Mouse (Mus musculus) neural tube, embryonic 15.5 days (tissue): Measurements from ENCODE around the gene Snx19. TPM values are rescaled to one million over a fixed set of nuclear protein-coding genes. Genes with fewer than 3 reads are reported as not detected.
A peak's percentile ranks its signal among the peaks of the same experiment; 100 is the strongest.

Experiments used
- ATAC-seq: fragments of 200-750 bp; cut with Nextera tagmentation; 2 replicates; pipeline ENCODE4 v1.8.0; 2017; ENCODE audit warnings: mild to moderate bottlenecking, moderate TSS enrichment, moderate library complexity; ENCODE audit not compliant: low FRiP score
- H3K27ac ChIP-seq: fragments of 300-500 bp; sonication (generic); replicated peaks from 2 replicates; pipeline ENCODE4 v1.5.1; 2015; ENCODE audit warnings: mild to moderate bottlenecking, inconsistent platforms
- H3K27me3 ChIP-seq: fragments of 300-500 bp; sonication (generic); replicated peaks from 2 replicates; pipeline ENCODE4 v1.6.1; 2015; ENCODE audit warnings: inconsistent platforms
- H3K36me3 ChIP-seq: fragments of 300-500 bp; sonication (generic); 2 replicates; pipeline ENCODE4 v1.6.1; 2015; ENCODE audit warnings: inconsistent platforms
- H3K4me1 ChIP-seq: fragments of 300-500 bp; sonication (generic); 2 replicates; pipeline ENCODE4 v1.6.1; 2015; ENCODE audit warnings: inconsistent platforms
- H3K4me2 ChIP-seq: fragments of 300-500 bp; sonication (generic); 2 replicates; pipeline ENCODE4 v1.6.1; 2015; ENCODE audit warnings: inconsistent platforms, mild to moderate bottlenecking, moderate library complexity
- H3K4me3 ChIP-seq: fragments of 300-500 bp; sonication (generic); replicated peaks from 2 replicates; pipeline ENCODE4 v1.5.1; 2015; ENCODE audit warnings: mild to moderate bottlenecking, inconsistent platforms
- H3K9ac ChIP-seq: fragments of 300-500 bp; sonication (generic); replicated peaks from 2 replicates; pipeline ENCODE4 v1.6.1; 2015; ENCODE audit warnings: mild to moderate bottlenecking, inconsistent platforms
- H3K9me3 ChIP-seq: fragments of 300-500 bp; sonication (generic); replicated peaks from 2 replicates; pipeline ENCODE4 v1.6.1; 2016; ENCODE audit warnings: inconsistent platforms
- WGBS: fragments of 180-500 bp; shearing (Covaris S2); methylation state at CpG from one replicate; pipeline ENCODE4 v1.1.7; 2015; ENCODE audit warnings: mixed read lengths; 5-methylcytosine and 5-hydroxymethylcytosine counted together
- polyA plus RNA-seq: library from polyadenylated mRNA; unstranded; fragments of >200 nt; fragmentation: Nextera tagmentation; extraction: Ambion mirVana; gene quantifications from 2 replicates; pipeline ENCODE4 v1.2.1, GENCODE M21; 2015

Snx19 gene
- polyA plus RNA-seq, 1 experiment from 2014 or later = 21.9 TPM

GRCm38 (mm10) chr9:30445232-30446085 lies 18.6 kb downstream of the Snx19 start:
- 72% methylated on average over 14 of the region's 14 CpGs for WGBS
- H3K27me3 ChIP-seq = no peaks in the 10 kb centered on the region
- no peak overlapping the region for H3K4me3 ChIP-seq
- H3K4me1 ChIP-seq = peaks cover 4% of the 10 kb centered on the region; the same call in 1 of the 2 replicates
- ATAC-seq = peak; percentile 76
- no peak overlapping the region for H3K27ac ChIP-seq
- peaks cover 46% of the 10 kb centered on the region for H3K36me3 ChIP-seq
- no peak overlapping the region for H3K4me2 ChIP-seq
- no peak overlapping the region for H3K9ac ChIP-seq
- no peaks in the 10 kb centered on the region for H3K9me3 ChIP-seq

- Histone ChIP-seq H3K36me3 (peaks cover 39% of the 10 kb centered on the region), H3K9me3 (no peaks in the 10 kb centered on the region), H3K4me1 (peaks cover 4% of the 10 kb centered on the region; the same call in 1 of the 2 replicates), H3K9ac (no peak overlapping the region), H3K27ac (no peak overlapping the region), H3K27me3 (no peaks in the 10 kb centered on the region), H3K4me3 (no peak overlapping the region), H3K4me2 (no peak overlapping the region)
- ATAC-seq = no peak
- 100% methylated on average over 1 of the region's 1 CpGs for WGBS
Measured at GRCm38 (mm10) chr9:30446126-30446525, 19.2 kb downstream of the Snx19 start.

GRCm38 (mm10) chr9:30448459-30448858 lies 21.6 kb downstream of the Snx19 start:
- H3K27ac ChIP-seq = no peak overlapping the region
- H3K4me2 ChIP-seq = no peak overlapping the region
- no peaks in the 10 kb centered on the region for H3K27me3 ChIP-seq
- H3K4me3 ChIP-seq = no peak overlapping the region
- H3K36me3 ChIP-seq = peaks cover 41% of the 10 kb centered on the region
- no peak overlapping the region for H3K9ac ChIP-seq
- no peaks in the 10 kb centered on the region for H3K9me3 ChIP-seq
- 34% methylated on average over 4 of the region's 4 CpGs for WGBS
- ATAC-seq = peak; percentile 58; the same call in 1 of the 2 replicates
- peaks cover 4% of the 10 kb centered on the region; the same call in 1 of the 2 replicates for H3K4me1 ChIP-seq

GRCm38 (mm10) chr9:30449862-30450261 lies 23.0 kb downstream of the Snx19 start:
- Histone ChIP-seq H3K36me3 (peaks cover 40% of the 10 kb centered on the region), H3K4me3 (no peak overlapping the region), H3K9ac (no peak overlapping the region), H3K4me2 (no peak overlapping the region), H3K27me3 (no peaks in the 10 kb centered on the region), H3K27ac (no peak overlapping the region), H3K4me1 (peaks cover 4% of the 10 kb centered on the region; the same call in 1 of the 2 replicates), H3K9me3 (no peaks in the 10 kb centered on the region)
- WGBS = 9% methylated on average over 2 of the region's 2 CpGs
- ATAC-seq = no peak

- no peak for ATAC-seq
- Histone ChIP-seq H3K4me2 (no peak overlapping the region), H3K36me3 (peaks cover 36% of the 10 kb centered on the region), H3K4me1 (peaks cover 4% of the 10 kb centered on the region; the same call in 1 of the 2 replicates), H3K9ac (no peak overlapping the region), H3K4me3 (no peak overlapping the region), H3K9me3 (no peaks in the 10 kb centered on the region), H3K27me3 (no peaks in the 10 kb centered on the region), H3K27ac (no peak overlapping the region)
- WGBS = 53% methylated on average over 2 of the region's 2 CpGs
Measured at GRCm38 (mm10) chr9:30450834-30451233, 23.9 kb downstream of the Snx19 start.

- peaks cover 38% of the 10 kb centered on the region for H3K36me3 ChIP-seq
- no peak for ATAC-seq
- no peak overlapping the region for H3K9ac ChIP-seq
- H3K27me3 ChIP-seq = no peaks in the 10 kb centered on the region
- no peak overlapping the region for H3K4me3 ChIP-seq
- peaks cover 4% of the 10 kb centered on the region; the same call in 1 of the 2 replicates for H3K4me1 ChIP-seq
- no peak overlapping the region for H3K27ac ChIP-seq
- no peaks in the 10 kb centered on the region for H3K9me3 ChIP-seq
- WGBS = 95% methylated on average over 2 of the region's 2 CpGs
- H3K4me2 ChIP-seq = no peak overlapping the region
Measured at GRCm38 (mm10) chr9:30454527-30454926, 27.6 kb downstream of the Snx19 start.

- Histone ChIP-seq H3K27ac (no peak overlapping the region), H3K36me3 (peaks cover 34% of the 10 kb centered on the region), H3K9ac (no peak overlapping the region), H3K4me2 (no peak overlapping the region), H3K4me1 (no peaks in the 10 kb centered on the region), H3K4me3 (no peak overlapping the region), H3K9me3 (no peaks in the 10 kb centered on the region), H3K27me3 (no peaks in the 10 kb centered on the region)
- WGBS = 85% methylated on average over 6 of the region's 6 CpGs
- no peak for ATAC-seq
Measured at GRCm38 (mm10) chr9:30456250-30456649, 29.3 kb downstream of the Snx19 start.

GRCm38 (mm10) chr9:30460501-30460900 lies 33.6 kb downstream of the Snx19 start:
- WGBS = 76% methylated on average over 8 of the region's 8 CpGs
- no peak for ATAC-seq

GRCm38 (mm10) chr9:30464661-30465060 lies 37.8 kb downstream of the Snx19 start:
- Histone ChIP-seq H3K4me3 (no peak overlapping the region), H3K36me3 (peaks cover 55% of the 10 kb centered on the region), H3K9me3 (no peaks in the 10 kb centered on the region), H3K27me3 (no peaks in the 10 kb centered on the region), H3K4me1 (no peaks in the 10 kb centered on the region), H3K27ac (no peak overlapping the region), H3K4me2 (no peak overlapping the region), H3K9ac (no peak overlapping the region)
- ATAC-seq = no peak
- 76% methylated on average over 4 of the region's 4 CpGs for WGBS

More at GRCm38 (mm10) chr9:30460501-30460900, 33.6 kb downstream of the Snx19 start:
- no peak overlapping the region for H3K4me2 ChIP-seq
- peaks cover 53% of the 10 kb centered on the region for H3K36me3 ChIP-seq
- no peak overlapping the region for H3K27ac ChIP-seq
- no peak overlapping the region for H3K9ac ChIP-seq
- no peak overlapping the region for H3K4me3 ChIP-seq
- H3K9me3 ChIP-seq = no peaks in the 10 kb centered on the region
- H3K4me1 ChIP-seq = no peaks in the 10 kb centered on the region
- no peaks in the 10 kb centered on the region for H3K27me3 ChIP-seq

- Histone ChIP-seq H3K4me1 (no peaks in the 10 kb centered on the region), H3K27ac (no peak overlapping the region), H3K9ac (no peak overlapping the region), H3K9me3 (no peaks in the 10 kb centered on the region), H3K27me3 (no peaks in the 10 kb centered on the region), H3K4me3 (no peak overlapping the region), H3K4me2 (no peak overlapping the region), H3K36me3 (no peaks in the 10 kb centered on the region)
- no peak for ATAC-seq
- WGBS = 58% methylated on average over 4 of the region's 4 CpGs
Measured at GRCm38 (mm10) chr9:30480043-30480442, 53.1 kb downstream of the Snx19 start.

- Histone ChIP-seq H3K4me2 (no peak overlapping the region), H3K27ac (no peak overlapping the region), H3K9ac (no peak overlapping the region), H3K9me3 (no peaks in the 10 kb centered on the region), H3K4me3 (no peak overlapping the region), H3K27me3 (no peaks in the 10 kb centered on the region), H3K36me3 (no peaks in the 10 kb centered on the region), H3K4me1 (no peaks in the 10 kb centered on the region)
- WGBS = under 1% methylated on average over 6 of the region's 6 CpGs
- peak; percentile 94 for ATAC-seq
Measured at GRCm38 (mm10) chr9:30480464-30480863, 53.6 kb downstream of the Snx19 start.

GRCm38 (mm10) chr9:30482116-30482515 lies 55.2 kb downstream of the Snx19 start:
- H3K4me3 ChIP-seq = no peak overlapping the region
- no peak overlapping the region for H3K4me2 ChIP-seq
- H3K36me3 ChIP-seq = no peaks in the 10 kb centered on the region
- H3K27ac ChIP-seq = no peak overlapping the region
- no peak for ATAC-seq
- H3K9ac ChIP-seq = no peak overlapping the region
- no peaks in the 10 kb centered on the region for H3K9me3 ChIP-seq
- 93% methylated on average over 4 of the region's 4 CpGs for WGBS
- no peaks in the 10 kb centered on the region for H3K27me3 ChIP-seq
- H3K4me1 ChIP-seq = no peaks in the 10 kb centered on the region
